ENCODE assay signal across 9 mouse cellular contexts in the genomic region with DNA sequence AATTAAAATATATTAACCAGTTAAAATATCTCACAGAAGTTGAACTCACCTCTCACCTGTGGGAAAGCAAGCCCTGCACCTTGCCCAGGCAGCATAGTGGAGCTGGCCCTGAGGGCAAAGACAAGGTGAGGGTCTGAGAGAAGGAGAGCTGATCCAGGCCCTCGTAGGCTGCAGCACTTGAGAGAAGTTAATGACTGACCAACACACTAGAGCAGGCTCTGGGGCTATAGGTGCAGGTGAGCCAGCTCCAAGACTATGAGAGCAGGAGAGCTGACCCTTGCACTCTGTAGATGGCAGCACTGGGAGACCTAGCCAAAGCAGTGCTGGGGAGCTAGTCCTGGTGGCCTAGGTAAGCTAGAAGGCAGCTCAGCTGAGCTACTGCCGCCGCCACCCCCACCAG.
"Had no signal": no experiment of that assay in that cellular context is flagged by ENCODE, and none has a peak within 500 bp of the region (broad histone marks: within the 10 kb centered on the region; RNA-seq: fewer than 3 reads in every experiment).

No protein-coding gene starts in this region.

- H3K4me2 ChIP-seq: intestine, embryonic 15.5 days; limb, embryonic 13.5 days; stomach, embryonic 15.5 days had no signal

- H3K9ac ChIP-seq: intestine, embryonic 15.5 days; limb, embryonic 13.5 days; liver, embryonic 14.5 days; stomach, embryonic 15.5 days had no signal

- H3K4me1 ChIP-seq: intestine, embryonic 15.5 days; limb, embryonic 13.5 days; stomach, embryonic 15.5 days had no signal

- H3K27ac ChIP-seq: intestine, embryonic 15.5 days; limb, embryonic 13.5 days; liver, embryonic 14.5 days; stomach, embryonic 15.5 days had no signal

- DNase-seq: left cerebral cortex, postnatal 4 days; lung, adult 18-20 months; right cerebral cortex, postnatal 14 days; thymus, adult 2 months; thymus, postnatal 25 days had no signal

- H3K9me3 ChIP-seq: intestine, embryonic 15.5 days; limb, embryonic 13.5 days; stomach, embryonic 15.5 days had no signal

- H3K4me3 ChIP-seq: intestine, embryonic 15.5 days; limb, embryonic 13.5 days; stomach, embryonic 15.5 days had no signal

- H3K27me3 ChIP-seq: intestine, embryonic 15.5 days; limb, embryonic 13.5 days; stomach, embryonic 15.5 days had no signal

- H3K36me3 ChIP-seq: intestine, embryonic 15.5 days; limb, embryonic 13.5 days; stomach, embryonic 15.5 days had no signal

- ATAC-seq: intestine, embryonic 15.5 days had no signal
